Mouse (Mus musculus): ENCODE data around the gene Gnb5. TPM values are rescaled to one million over a fixed set of nuclear protein-coding genes. Genes with fewer than 3 reads are reported as not detected.

The Gnb5 gene
- polyA plus RNA-seq (2016; fragmentation: Nextera tagmentation; extraction: Ambion mirVana), result 24.0 and 27.9 TPM in 2 replicates

- 82% methylated on average over 11 of the region's 11 CpGs for WGBS
- Histone ChIP-seq H3K9me3 (no peaks in the 10 kb centered on the region), H3K4me1 (peaks cover 9% of the 10 kb centered on the region), H3K4me3 (no peak within 1 kb of the TSS), H3K27ac (no peak within 1 kb of the TSS), H3K36me3 (replicated peaks) (no peaks in the 10 kb centered on the region), H3K27me3 (ENCODE audit: poor library complexity, severe bottlenecking) (no peaks in the 10 kb centered on the region)
- no peak for DNase-seq (ENCODE audit: extremely low spot score, low spot score)
Observed at GRCm38 (mm10) chr9:75306126-75306898, at the start of gene Gnb5. Gene Gnb5, plus strand, starts transcription at chr9:75306288.

DNA sequence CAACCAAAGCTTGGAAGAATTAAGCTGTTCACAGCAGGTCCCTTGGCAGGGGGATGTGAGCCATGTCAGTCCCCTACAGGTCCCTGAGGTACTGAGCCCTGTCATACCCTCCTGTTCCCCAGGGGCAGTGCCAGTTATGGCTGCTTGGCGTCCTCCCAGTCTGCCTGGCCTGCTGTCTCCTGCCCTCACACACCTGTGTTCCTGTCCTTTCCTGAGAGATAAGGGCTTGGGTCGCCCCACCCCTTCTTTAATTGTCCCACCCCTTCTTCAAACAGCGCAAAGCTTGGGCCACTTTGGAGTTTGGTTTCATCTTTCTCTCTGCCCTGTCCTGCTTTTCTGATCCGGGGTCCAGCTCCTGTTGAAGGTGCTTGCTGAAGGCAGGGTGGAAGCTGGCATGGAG is 47.3 kb upstream of the Gnb5 start:
- Histone ChIP-seq H3K36me3 (replicated peaks) (no peaks in the 10 kb centered on the region), H3K9me3 (no peaks in the 10 kb centered on the region), H3K4me1 (peaks cover 44% of the 10 kb centered on the region), H3K27me3 (ENCODE audit: poor library complexity, severe bottlenecking) (peaks cover 8% of the 10 kb centered on the region), H3K27ac (no peak overlapping the region), H3K4me3 (no peak overlapping the region)
- WGBS, result 64% methylated on average over 4 of the region's 4 CpGs
- DNase-seq (ENCODE audit: extremely low spot score, low spot score), result no peak

DNA sequence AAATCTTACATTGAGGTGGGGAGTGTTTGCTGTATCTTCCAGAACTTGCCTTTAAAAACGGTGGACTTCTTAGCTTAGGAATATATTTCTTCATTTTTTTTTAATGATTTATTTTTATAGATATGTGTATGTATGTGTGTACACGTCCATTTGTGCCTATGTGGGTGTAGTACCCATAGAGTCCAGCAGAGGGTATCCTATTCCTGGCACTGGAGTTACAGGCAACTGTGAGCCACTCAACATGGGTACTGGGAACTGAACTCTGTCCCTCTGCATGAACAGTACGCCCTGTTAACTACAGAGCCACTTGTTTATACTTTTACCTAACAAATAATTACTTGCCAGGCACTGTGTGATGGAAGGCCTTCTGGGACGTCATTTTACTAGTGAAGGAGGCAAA is 46.4 kb upstream of the Gnb5 start:
- Histone ChIP-seq H3K27me3 (ENCODE audit: poor library complexity, severe bottlenecking) (peaks cover 10% of the 10 kb centered on the region), H3K4me3 (no peak overlapping the region), H3K9me3 (no peaks in the 10 kb centered on the region), H3K4me1 (peaks cover 44% of the 10 kb centered on the region), H3K27ac (no peak overlapping the region), H3K36me3 (replicated peaks) (no peaks in the 10 kb centered on the region)
- 88% methylated on average over 4 of the region's 4 CpGs for WGBS
- DNase-seq (ENCODE audit: extremely low spot score, low spot score), result no peak

DNA sequence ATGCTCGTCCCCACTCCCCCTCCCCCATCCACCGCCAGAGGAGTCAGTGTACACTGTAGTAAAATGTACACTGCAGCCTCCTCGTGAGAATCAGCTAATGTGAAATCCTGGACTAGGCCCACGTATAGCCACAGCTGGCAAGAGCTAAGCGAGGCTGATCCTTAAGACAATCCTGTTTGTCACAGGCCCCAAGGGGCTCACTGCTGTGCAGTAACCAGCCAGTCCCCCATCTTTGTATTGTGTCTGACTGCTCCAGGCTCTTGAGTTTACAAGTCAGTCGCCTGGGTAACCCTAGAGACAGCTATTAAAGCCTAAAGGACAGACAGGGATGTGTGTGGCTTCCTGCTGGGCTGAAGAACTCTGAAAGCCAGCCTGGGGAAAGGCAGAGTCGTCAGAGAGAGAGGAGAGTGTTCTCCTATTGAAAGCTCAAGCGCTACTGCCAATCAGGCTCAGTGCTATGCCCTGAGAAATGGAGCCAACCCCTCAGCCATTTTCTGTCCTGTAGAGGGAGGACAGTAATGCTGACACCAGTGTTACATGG is 44.7 kb upstream of the Gnb5 start:
- H3K4me3 ChIP-seq, result no peak overlapping the region; the same call in 1 of the 2 replicates
- peaks cover 35% of the 10 kb centered on the region for H3K4me1 ChIP-seq
- no peaks in the 10 kb centered on the region for H3K9me3 ChIP-seq
- WGBS, result 4% methylated on average over 8 of the region's 8 CpGs
- H3K27ac ChIP-seq, result peak overlapping the region; percentile 79
- no peaks in the 10 kb centered on the region for H3K36me3 ChIP-seq (replicated peaks)
- peaks cover 10% of the 10 kb centered on the region for H3K27me3 ChIP-seq (ENCODE audit: poor library complexity, severe bottlenecking)
- peak; percentile 48 for DNase-seq (ENCODE audit: extremely low spot score, low spot score)

DNA sequence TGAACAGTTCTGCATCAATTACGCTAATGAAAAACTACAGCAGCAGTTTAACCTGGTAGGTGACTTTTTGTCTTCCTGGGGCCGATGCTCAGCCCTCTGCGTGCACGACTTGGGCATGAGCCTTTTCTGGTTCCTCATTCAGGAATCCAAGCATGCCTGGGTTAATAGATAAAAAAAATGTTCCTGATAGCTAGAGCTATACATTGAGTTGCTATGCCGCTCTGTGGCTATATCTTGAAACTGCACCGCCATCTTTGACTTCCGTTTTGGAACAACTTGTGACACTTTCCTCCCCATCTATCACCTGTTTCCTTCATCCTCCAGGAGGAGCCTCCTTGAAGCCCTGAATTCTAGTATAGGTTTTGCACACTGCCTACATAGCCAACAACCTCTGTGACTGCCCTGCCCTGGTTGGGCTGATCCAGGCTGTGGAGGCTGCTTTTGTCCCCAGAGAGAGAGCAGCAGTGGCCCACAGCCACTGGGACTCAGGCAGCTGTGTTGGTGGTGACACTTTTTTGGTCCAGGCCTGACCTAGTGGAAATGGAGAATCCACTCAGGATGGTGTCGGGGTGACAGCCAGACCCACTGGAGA is 43.8 kb upstream of the Gnb5 start:
- H3K27me3 ChIP-seq (ENCODE audit: poor library complexity, severe bottlenecking), result peaks cover 10% of the 10 kb centered on the region
- 79% methylated on average over 8 of the region's 8 CpGs for WGBS
- peak overlapping the region; percentile 79; the same call in 1 of the 2 replicates for H3K27ac ChIP-seq
- H3K4me1 ChIP-seq, result peaks cover 35% of the 10 kb centered on the region
- no peak for DNase-seq (ENCODE audit: extremely low spot score, low spot score)
- H3K4me3 ChIP-seq, result no peak overlapping the region
- no peaks in the 10 kb centered on the region for H3K9me3 ChIP-seq
- H3K36me3 ChIP-seq (replicated peaks), result no peaks in the 10 kb centered on the region

DNA sequence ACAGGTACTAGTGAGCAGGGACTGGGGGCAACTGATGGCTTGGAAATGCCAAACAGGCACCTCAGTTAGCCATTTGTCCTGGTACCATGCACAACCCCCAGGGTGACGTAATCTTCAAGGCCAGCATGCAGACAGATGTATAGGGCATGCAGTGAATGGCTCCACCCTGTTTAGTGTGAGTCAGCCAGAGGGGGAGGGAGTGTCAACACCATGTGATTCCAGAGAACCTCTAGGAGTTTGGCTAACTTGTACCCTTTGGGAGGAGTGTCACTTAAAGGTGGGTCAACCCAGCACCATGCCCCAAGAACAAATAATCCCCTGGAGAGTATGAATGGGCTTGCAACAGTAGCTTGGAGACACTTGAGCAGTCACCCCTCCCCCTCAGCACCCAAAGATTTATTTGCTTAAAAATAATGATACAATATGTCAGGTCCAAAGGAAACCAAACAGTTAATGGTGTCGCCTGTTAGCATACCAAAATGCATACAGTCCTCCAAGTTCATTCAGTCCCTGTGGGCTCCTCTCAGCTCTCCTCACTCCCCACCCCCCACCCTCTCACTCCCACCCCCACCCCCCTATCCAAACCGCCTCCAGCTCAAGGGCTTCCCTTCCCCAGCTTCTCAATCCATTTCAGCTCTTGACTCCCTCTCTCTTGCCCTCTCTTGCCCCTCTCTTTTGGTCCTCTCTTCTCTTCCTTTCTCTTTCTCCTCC is 41.9 kb upstream of the Gnb5 start:
- Histone ChIP-seq H3K36me3 (replicated peaks) (no peaks in the 10 kb centered on the region), H3K27ac (no peak overlapping the region), H3K27me3 (ENCODE audit: poor library complexity, severe bottlenecking) (peaks cover 10% of the 10 kb centered on the region), H3K4me3 (no peak overlapping the region), H3K9me3 (no peaks in the 10 kb centered on the region), H3K4me1 (peaks cover 35% of the 10 kb centered on the region)
- WGBS, result 61% methylated on average over 3 of the region's 3 CpGs
- DNase-seq (ENCODE audit: extremely low spot score, low spot score), result no peak

- Histone ChIP-seq H3K4me3 (no peak overlapping the region), H3K36me3 (replicated peaks) (no peaks in the 10 kb centered on the region), H3K9me3 (no peaks in the 10 kb centered on the region), H3K4me1 (peaks cover 18% of the 10 kb centered on the region), H3K27me3 (ENCODE audit: poor library complexity, severe bottlenecking) (peaks cover 10% of the 10 kb centered on the region), H3K27ac (no peak overlapping the region)
- WGBS, result 81% methylated on average over 6 of the region's 6 CpGs
- DNase-seq (ENCODE audit: extremely low spot score, low spot score), result no peak
Observed at GRCm38 (mm10) chr9:75267147-75267546, 38.9 kb upstream of the Gnb5 start.

GRCm38 (mm10) chr9:75270382-75270781 is 35.7 kb upstream of the Gnb5 start:
- no peak for DNase-seq (ENCODE audit: extremely low spot score, low spot score)
- no peaks in the 10 kb centered on the region for H3K36me3 ChIP-seq (replicated peaks)
- no peak overlapping the region for H3K27ac ChIP-seq
- no peaks in the 10 kb centered on the region for H3K9me3 ChIP-seq
- no peak overlapping the region for H3K4me3 ChIP-seq
- WGBS, result 88% methylated on average over 6 of the region's 6 CpGs
- no peaks in the 10 kb centered on the region for H3K4me1 ChIP-seq
- no peaks in the 10 kb centered on the region for H3K27me3 ChIP-seq (ENCODE audit: poor library complexity, severe bottlenecking)

- Histone ChIP-seq H3K4me1 (no peaks in the 10 kb centered on the region), H3K27ac (no peak overlapping the region), H3K27me3 (ENCODE audit: poor library complexity, severe bottlenecking) (no peaks in the 10 kb centered on the region), H3K4me3 (no peak overlapping the region), H3K9me3 (no peaks in the 10 kb centered on the region), H3K36me3 (replicated peaks) (no peaks in the 10 kb centered on the region)
- WGBS, result 93% methylated on average over 8 of the region's 8 CpGs
- no peak for DNase-seq (ENCODE audit: extremely low spot score, low spot score)
Observed at GRCm38 (mm10) chr9:75271539-75271938, 34.5 kb upstream of the Gnb5 start.

DNA sequence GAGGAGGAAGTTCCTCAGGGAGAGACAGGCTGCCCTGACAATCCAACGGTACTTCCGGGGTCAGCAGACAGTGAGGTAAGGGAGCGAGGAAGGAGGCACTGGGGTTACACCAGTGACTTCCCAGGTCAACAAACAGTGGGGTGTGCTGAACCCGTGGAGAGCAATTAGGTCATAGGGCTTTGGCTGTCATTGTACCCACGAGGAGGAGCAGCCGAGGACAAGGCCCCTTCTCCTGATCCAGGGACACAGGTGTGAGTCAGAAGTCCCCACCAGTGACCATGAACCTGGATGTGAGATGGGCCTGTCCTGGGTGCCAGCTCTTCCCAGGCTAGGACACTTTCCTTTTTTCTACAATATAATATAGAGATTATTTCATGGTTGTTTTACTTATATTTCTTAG is 32.4 kb upstream of the Gnb5 start:
- WGBS, result 73% methylated on average over 6 of the region's 6 CpGs
- Histone ChIP-seq H3K4me3 (no peak overlapping the region), H3K27me3 (ENCODE audit: poor library complexity, severe bottlenecking) (no peaks in the 10 kb centered on the region), H3K27ac (no peak overlapping the region), H3K9me3 (no peaks in the 10 kb centered on the region), H3K36me3 (replicated peaks) (no peaks in the 10 kb centered on the region), H3K4me1 (peaks cover 10% of the 10 kb centered on the region; the same call in 1 of the 2 replicates)
- DNase-seq (ENCODE audit: extremely low spot score, low spot score), result no peak

DNA sequence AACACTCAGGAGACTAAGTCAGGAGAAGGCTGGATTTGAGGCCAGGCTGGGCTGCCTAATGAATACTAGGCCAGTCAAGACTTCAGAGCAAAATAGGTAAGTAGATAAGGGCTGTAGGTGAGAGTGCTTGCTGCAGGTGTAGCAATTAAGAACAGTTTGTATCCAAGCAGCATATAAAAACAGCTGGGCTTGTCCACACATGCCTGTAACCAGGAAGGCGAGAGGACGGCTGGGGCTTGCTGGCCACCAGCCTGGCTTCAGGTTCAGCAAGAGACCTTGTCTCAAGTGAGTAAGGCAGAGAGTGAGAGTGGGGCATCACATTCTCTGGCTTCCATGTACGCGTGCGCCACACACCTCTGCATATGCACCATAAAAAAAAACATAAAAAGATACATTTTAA is 31.6 kb upstream of the Gnb5 start:
- no peak for DNase-seq (ENCODE audit: extremely low spot score, low spot score)
- Histone ChIP-seq H3K4me1 (peaks cover 10% of the 10 kb centered on the region; the same call in 1 of the 2 replicates), H3K27ac (no peak overlapping the region), H3K36me3 (replicated peaks) (no peaks in the 10 kb centered on the region), H3K4me3 (no peak overlapping the region), H3K27me3 (ENCODE audit: poor library complexity, severe bottlenecking) (no peaks in the 10 kb centered on the region), H3K9me3 (no peaks in the 10 kb centered on the region)
- 80% methylated on average over 5 of the region's 5 CpGs for WGBS

GRCm38 (mm10) chr9:75275051-75275450 is 31.0 kb upstream of the Gnb5 start:
- no peaks in the 10 kb centered on the region for H3K27me3 ChIP-seq (ENCODE audit: poor library complexity, severe bottlenecking)
- H3K4me1 ChIP-seq, result peaks cover 10% of the 10 kb centered on the region; the same call in 1 of the 2 replicates
- no peak overlapping the region for H3K4me3 ChIP-seq
- H3K36me3 ChIP-seq (replicated peaks), result no peaks in the 10 kb centered on the region
- WGBS, result 93% methylated on average over 9 of the region's 9 CpGs
- no peaks in the 10 kb centered on the region for H3K9me3 ChIP-seq
- no peak overlapping the region for H3K27ac ChIP-seq
- DNase-seq (ENCODE audit: extremely low spot score, low spot score), result no peak

Measured in forebrain, embryonic 10.5 days (tissue).